Mouse (Mus musculus) thymus, adult 2 months (tissue): ENCODE results near the gene Dnajc7. TPM values are rescaled to one million over a fixed set of nuclear protein-coding genes. Genes with fewer than 3 reads are reported as not detected.
"Not testable (repeated sequence)": the region's sequence is repeated elsewhere in the genome, so short reads cannot be mapped to it uniquely, and the experiment has no call there.

Source experiments
- DNase-seq: peaks from one replicate; pipeline ENCODE4 v3.0.0; 2021
- H3K27ac ChIP-seq: fragments of 200-500 bp; 2 replicates; pipeline ENCODE4 v1.5.1; 2012; ENCODE audit warnings: low read length, control low read depth; ENCODE audit not compliant: control insufficient read depth, insufficient read depth
- H3K27me3 ChIP-seq: fragments of 200-500 bp; 2 replicates; pipeline ENCODE4 v1.6.1; 2012; ENCODE audit warnings: mild to moderate bottlenecking, low read length, moderate library complexity, mixed read lengths; ENCODE audit not compliant: control insufficient read depth, insufficient read depth
- H3K36me3 ChIP-seq: fragments of 200-500 bp; 2 replicates; pipeline ENCODE4 v1.6.1; 2012; ENCODE audit warnings: mild to moderate bottlenecking, low read length, moderate library complexity; ENCODE audit not compliant: control insufficient read depth, insufficient read depth
- H3K4me1 ChIP-seq: fragments of 200-500 bp; replicated peaks from 2 replicates; pipeline ENCODE4 v1.6.1; 2012; ENCODE audit warnings: low read length; ENCODE audit not compliant: control insufficient read depth, insufficient read depth
- H3K4me3 ChIP-seq: fragments of 200-500 bp; 2 replicates; pipeline ENCODE4 v1.5.1; 2012; ENCODE audit warnings: mild to moderate bottlenecking, low read length, control low read depth, moderate library complexity; ENCODE audit not compliant: control insufficient read depth, insufficient read depth
- CTCF ChIP-seq: fragments of 200-500 bp; IDR thresholded peaks from 2 replicates; pipeline ENCODE4 v1.5.1; 2012; ENCODE audit warnings: mild to moderate bottlenecking, control low read depth, low read length, moderate library complexity, borderline replicate concordance; ENCODE audit not compliant: control insufficient read depth, poor library complexity, insufficient read depth; ENCODE audit errors: extremely low read depth
- POLR2A ChIP-seq: fragments of 200-500 bp; IDR thresholded peaks from 2 replicates; pipeline ENCODE4 v1.6.1; 2012; ENCODE audit warnings: mild to moderate bottlenecking, low read length, control low read depth, moderate library complexity; ENCODE audit not compliant: control insufficient read depth, poor library complexity, insufficient read depth; ENCODE audit errors: extremely low read depth
- WGBS: fragments of 180-500 bp; shearing (Covaris S2); methylation state at CpG from one replicate; pipeline ENCODE4 v1.1.7; 2018; 5-methylcytosine and 5-hydroxymethylcytosine counted together
- polyA plus RNA-seq: library from polyadenylated mRNA; depleted of rRNA; stranded (reverse); fragments of >200 nt; gene quantifications from 2 replicates; pipeline ENCODE4 v1.2.3, GENCODE M21; 2012

Gene Dnajc7
- polyA plus RNA-seq, 1 experiment, result 110 TPM

DNA sequence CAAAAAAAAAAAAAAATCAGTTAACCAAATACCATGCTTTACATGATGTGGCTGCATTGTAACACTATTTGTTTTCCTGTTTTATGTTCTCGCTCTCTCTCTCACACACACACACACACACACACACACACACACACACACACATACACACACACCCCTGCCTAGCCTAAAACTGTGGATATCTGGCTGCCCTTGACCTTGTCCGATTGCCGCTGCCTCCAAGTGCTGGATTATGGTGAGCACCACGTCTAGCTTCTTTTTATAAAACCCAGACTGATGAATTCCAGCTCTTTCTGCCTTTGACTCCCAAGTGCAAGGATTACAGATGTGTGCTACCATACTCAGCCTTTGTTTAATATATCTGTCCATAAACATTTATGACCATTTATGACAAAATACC, 2.5 kb downstream of the Dnajc7 start:
- WGBS, result 92% methylated on average over 4 of the region's 4 CpGs

DNA sequence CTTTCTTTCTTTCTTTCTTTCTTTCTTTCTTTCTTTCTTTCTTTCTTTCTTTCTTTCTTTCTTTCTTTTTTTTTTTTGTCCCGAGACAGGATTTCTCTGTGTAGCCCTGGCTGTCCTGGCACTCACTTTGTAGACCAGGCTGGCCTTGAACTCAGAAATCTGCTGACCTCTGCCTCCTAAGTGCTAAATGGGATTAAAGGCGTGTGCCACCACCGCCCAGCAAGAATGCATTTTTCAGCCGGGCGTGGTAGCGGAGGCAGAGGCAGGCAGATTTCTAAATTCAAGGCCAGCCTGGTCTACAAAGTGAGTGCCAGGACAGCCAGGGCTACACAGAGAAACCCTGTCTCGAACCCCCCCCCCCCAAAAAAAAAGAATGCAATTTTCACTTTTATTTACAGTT, 3.1 kb downstream of the Dnajc7 start:
- H3K27ac ChIP-seq, H3K4me1 ChIP-seq, DNase-seq, H3K4me3 ChIP-seq, H3K27me3 ChIP-seq, H3K36me3 ChIP-seq: not testable (repeated sequence)
- WGBS, result 97% methylated on average over 7 of the region's 7 CpGs

More for the DNA sequence above, 2.5 kb downstream of the Dnajc7 start:
- Histone ChIP-seq H3K27me3 (no peaks in the 10 kb centered on the region), H3K27ac (no peak overlapping the region), H3K36me3 (no peaks in the 10 kb centered on the region), H3K4me3 (no peak overlapping the region), H3K4me1 (peaks cover 8% of the 10 kb centered on the region)
- no peak for TF ChIP-seq CTCF
- TF ChIP-seq POLR2A, result no peak
- no peak for DNase-seq

DNA sequence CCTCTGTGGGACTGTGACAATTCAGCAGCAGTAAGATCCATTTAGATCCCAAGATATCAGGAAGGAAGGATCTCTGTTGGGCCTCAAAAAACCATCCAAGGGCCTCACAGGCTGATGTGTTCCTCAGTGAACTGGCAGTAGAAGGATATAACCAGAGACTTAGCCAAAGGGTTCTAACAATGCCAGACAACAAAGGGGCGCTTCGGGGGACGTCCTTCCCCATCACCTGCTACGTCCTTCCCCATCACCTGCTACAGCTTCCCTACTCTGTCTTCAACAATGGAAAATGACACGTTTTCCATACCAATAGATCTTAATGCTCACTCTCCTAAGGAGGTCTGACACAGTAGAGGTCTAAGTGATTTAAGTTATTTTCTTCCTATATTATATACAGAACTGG, 3.6 kb downstream of the Dnajc7 start:
- WGBS, result 93% methylated on average over 5 of the region's 5 CpGs
- TF ChIP-seq POLR2A (no peak), CTCF (no peak)

DNA sequence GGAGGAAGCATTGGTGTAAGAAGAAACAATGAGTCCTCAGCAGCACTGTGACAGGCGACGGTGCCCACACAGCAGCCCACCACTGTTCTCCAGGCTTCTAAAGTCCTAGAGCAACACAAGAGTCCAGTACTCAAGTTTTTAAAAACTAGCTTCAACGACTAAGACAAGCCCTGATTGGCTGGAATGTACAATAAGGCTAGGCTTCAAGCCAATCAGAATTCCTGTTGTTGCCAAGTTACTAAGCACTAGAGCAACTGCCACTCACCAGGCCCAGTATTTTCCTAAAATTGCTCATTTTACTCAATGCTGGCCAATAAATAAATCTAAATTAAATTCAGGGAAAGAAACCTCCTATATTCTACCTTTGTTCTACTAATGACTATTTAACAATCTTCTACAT, 6.7 kb downstream of the Dnajc7 start:
- H3K27me3 ChIP-seq, result no peaks in the 10 kb centered on the region
- no peak for DNase-seq
- TF ChIP-seq CTCF (no peak), POLR2A (no peak)
- 88% methylated on average over 3 of the region's 3 CpGs for WGBS
- no peak overlapping the region for H3K4me3 ChIP-seq
- peaks cover 5% of the 10 kb centered on the region for H3K4me1 ChIP-seq
- 0 out of 2 replicates have a peak, but pooled peaks cover 2% of the 10 kb centered on the region for H3K36me3 ChIP-seq
- no peak overlapping the region for H3K27ac ChIP-seq

More for the DNA sequence above, 3.6 kb downstream of the Dnajc7 start:
- Histone ChIP-seq H3K27ac (no peak overlapping the region), H3K36me3 (no peaks in the 10 kb centered on the region), H3K4me1 (peaks cover 8% of the 10 kb centered on the region), H3K27me3 (no peaks in the 10 kb centered on the region), H3K4me3 (no peak overlapping the region)
- DNase-seq, result no peak

DNA sequence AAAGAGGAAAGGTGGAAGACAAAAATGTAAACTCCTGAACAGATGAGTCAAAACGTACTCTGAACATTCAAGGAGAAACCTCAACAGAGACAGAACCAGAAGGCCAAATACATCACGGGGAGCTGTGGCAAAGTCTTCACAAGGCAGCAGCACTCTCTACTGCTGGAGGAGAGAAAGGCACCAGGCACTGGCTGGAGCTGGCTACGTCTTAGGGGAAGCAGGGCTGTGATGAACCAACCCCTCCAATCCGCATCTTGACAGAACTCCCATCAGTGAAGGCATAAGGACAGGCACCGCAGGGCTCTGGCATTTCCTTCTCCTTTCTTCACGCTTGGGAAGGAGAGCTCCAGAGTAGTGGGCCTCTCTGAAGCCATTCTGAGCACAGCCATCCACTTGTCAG, 8.3 kb downstream of the Dnajc7 start:
- Histone ChIP-seq H3K36me3 (0 out of 2 replicates have a peak, but pooled peaks cover 3% of the 10 kb centered on the region), H3K4me1 (peaks cover 2% of the 10 kb centered on the region), H3K4me3 (no peak overlapping the region), H3K27ac (no peak overlapping the region), H3K27me3 (no peaks in the 10 kb centered on the region)
- 94% methylated on average over 6 of the region's 6 CpGs for WGBS
- TF ChIP-seq POLR2A (no peak), CTCF (no peak)
- DNase-seq, result no peak

DNA sequence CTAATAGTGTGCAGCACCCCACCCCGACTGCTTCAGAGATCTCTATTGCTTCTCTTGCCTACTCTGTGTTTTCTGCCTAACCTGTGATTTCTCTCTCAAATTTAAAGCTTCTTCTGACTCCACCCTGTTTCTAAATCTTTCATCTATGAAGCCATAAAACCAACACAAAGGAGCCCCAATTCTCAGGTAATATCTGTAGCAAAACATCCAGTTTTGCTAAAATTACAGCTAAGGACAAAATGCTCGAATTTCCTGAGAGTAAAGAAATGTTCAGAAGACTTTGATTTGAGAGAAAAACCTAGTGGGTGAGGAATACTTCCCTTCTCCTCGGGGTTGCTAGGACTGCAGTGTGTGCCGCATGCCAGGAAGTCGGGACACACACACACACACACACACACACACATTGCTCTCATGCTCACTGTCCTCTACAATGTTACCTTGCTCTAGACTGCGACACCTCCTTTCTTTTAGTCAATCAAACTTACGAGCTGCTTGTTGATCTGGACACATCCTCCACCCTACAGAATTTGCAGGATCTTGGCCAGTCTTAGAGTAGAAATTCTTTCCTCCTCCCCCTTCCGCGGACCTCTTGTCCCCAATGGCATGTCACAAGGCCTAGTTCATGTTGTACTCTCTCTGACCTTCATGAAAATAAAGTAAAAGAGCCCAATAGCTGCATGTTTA, 9.8 kb downstream of the Dnajc7 start:
- Histone ChIP-seq H3K27me3 (no peaks in the 10 kb centered on the region), H3K27ac (no peak overlapping the region; the same call in 1 of the 2 replicates), H3K36me3 (0 out of 2 replicates have a peak, but pooled peaks cover 3% of the 10 kb centered on the region), H3K4me3 (no peak overlapping the region), H3K4me1 (peaks cover 2% of the 10 kb centered on the region)
- no peak for DNase-seq
- TF ChIP-seq POLR2A (no peak), CTCF (no peak)
- 70% methylated on average over 9 of the region's 9 CpGs for whole genome bisulfite sequencing
